Mouse (Mus musculus) heart, adult 2 months (tissue): ENCODE data around the gene Stmn1.

Source experiments
- CTCF ChIP-seq: fragments of 200-600 bp; IDR thresholded peaks from 2 replicates; pipeline ENCODE4 v1.8.1; 2022; ENCODE audit warnings: antibody characterized with exemption, mild to moderate bottlenecking, moderate library complexity
- POLR2A ChIP-seq: fragments of 200-500 bp; IDR thresholded peaks from 2 replicates; pipeline ENCODE4 v1.6.1; 2011; ENCODE audit warnings: mild to moderate bottlenecking, low read depth, low read length, control low read depth; ENCODE audit not compliant: insufficient read depth

DNA sequence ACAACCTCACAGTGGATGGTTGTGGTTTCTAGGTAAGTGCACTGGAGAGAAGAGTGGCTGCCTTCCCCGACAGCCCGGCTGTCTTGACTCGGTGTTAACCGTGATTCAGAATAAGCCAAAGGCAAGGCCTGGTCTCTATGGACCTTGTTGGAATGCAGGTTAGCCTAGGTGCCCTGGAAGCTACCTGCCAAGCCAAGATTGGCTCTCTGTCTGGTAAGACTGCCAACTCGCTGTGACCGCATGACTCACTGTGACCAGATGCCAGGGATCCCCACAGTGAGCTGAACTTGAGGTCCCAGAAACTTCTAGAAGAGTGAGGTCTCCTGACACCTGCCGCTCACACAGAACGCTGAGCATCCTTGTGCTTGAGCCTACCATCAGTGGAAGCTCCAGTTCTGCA lies 8.8 kb downstream of the Stmn1 start:
- no peak for TF ChIP-seq CTCF
- TF ChIP-seq POLR2A, result no peak
